9 mouse cellular contexts compared by ENCODE assay signal in genomic region chr15:84720291-84721204, GRCm38 (mm10). TPM values are rescaled to one million over a fixed set of nuclear protein-coding genes. Genes with fewer than 3 reads are reported as not detected.
DNase-seq lines count a peak whose midpoint lies in the region; ATAC-seq and TF ChIP-seq lines count a peak whose summit lies in the region.
"Had no signal": no experiment of that assay in that cellular context is flagged by ENCODE, and none has a peak within 500 bp of the region (broad histone marks: within the 10 kb centered on the region; RNA-seq: fewer than 3 reads in every experiment).

No protein-coding gene starts in this region.

- peak overlapping the region; percentile 2 for H3K27ac ChIP-seq in heart, adult 2 months
- H3K27ac ChIP-seq in hindbrain, embryonic 10.5 days = peak overlapping the region; percentile 73
- H3K27ac ChIP-seq in liver, embryonic 15.5 days (replicated peaks) = no peak overlapping the region
- H3K27ac ChIP-seq in stomach, embryonic 15.5 days = no peak overlapping the region; the same call in 1 of the 2 replicates

- no peak for ATAC-seq in liver, embryonic 15.5 days (ENCODE audit: insufficient read depth)
- no peak for ATAC-seq in stomach, embryonic 15.5 days (ENCODE audit: insufficient read depth, low FRiP score, low read depth)

- WGBS in heart, adult 2 months = 12% methylated on average over 33 of the region's 33 CpGs
- WGBS in hindbrain, embryonic 10.5 days = 3% methylated on average over 33 of the region's 33 CpGs
- 6% methylated on average over 33 of the region's 33 CpGs for WGBS in liver, embryonic 15.5 days (ENCODE audit: insufficient replicate concordance)
- WGBS in stomach, embryonic 15.5 days = 7% methylated on average over 33 of the region's 33 CpGs

- H3K36me3 ChIP-seq in heart, adult 2 months (ENCODE audit: control insufficient read depth, insufficient read depth, low read length) = no peaks in the 10 kb centered on the region
- H3K36me3 ChIP-seq in hindbrain, embryonic 10.5 days = no peaks in the 10 kb centered on the region
- H3K36me3 ChIP-seq in liver, embryonic 15.5 days (replicated peaks) = no peaks in the 10 kb centered on the region
- no peaks in the 10 kb centered on the region for H3K36me3 ChIP-seq in stomach, embryonic 15.5 days

- H3K9me3 ChIP-seq in hindbrain, embryonic 10.5 days = no peaks in the 10 kb centered on the region
- no peaks in the 10 kb centered on the region for H3K9me3 ChIP-seq in liver, embryonic 15.5 days (replicated peaks)
- no peaks in the 10 kb centered on the region for H3K9me3 ChIP-seq in stomach, embryonic 15.5 days

- TF ChIP-seq EP300 in heart, adult 2 months (IDR thresholded peaks at IDR 0.05; ENCODE audit: insufficient read depth, low read depth, low read length) = no peak

- peak; percentile 40 to 47 for DNase-seq in heart, adult 2 months
- no peak for DNase-seq in heart, adult 9 months (ENCODE audit: low spot score in 2 of 2)
- DNase-seq in embryo, embryonic 10.5 days (ENCODE audit: low spot score) = peak; percentile 61
- DNase-seq in hindbrain, embryonic 10.5 days (ENCODE audit: low spot score) = peak; percentile 51
- no peak for DNase-seq in right cerebral cortex, adult 18-20 months
- DNase-seq in right cerebral cortex, postnatal 10 days (ENCODE audit: low spot score in 2 of 2) = no peak

- H3K4me2 ChIP-seq in liver, embryonic 15.5 days = peak overlapping the region; percentile 62
- peak overlapping the region; percentile 94 for H3K4me2 ChIP-seq in stomach, embryonic 15.5 days

- intact Hi-C loops in heart, adult 2 months (cut with DNase I) = no loop called here

- no peaks in the 10 kb centered on the region for H3K27me3 ChIP-seq in heart, adult 2 months (ENCODE audit: control insufficient read depth, insufficient read depth, low read length)
- peaks cover 43% of the 10 kb centered on the region for H3K27me3 ChIP-seq in hindbrain, embryonic 10.5 days (ENCODE audit: insufficient read depth, poor library complexity, severe bottlenecking)
- peaks cover 31% of the 10 kb centered on the region for H3K27me3 ChIP-seq in liver, embryonic 15.5 days
- no peaks in the 10 kb centered on the region for H3K27me3 ChIP-seq in stomach, embryonic 15.5 days (replicated peaks)

- H3K79me2 ChIP-seq in heart, adult 2 months (replicated peaks; ENCODE audit: control insufficient read depth, insufficient read depth, low read length) = no peaks in the 10 kb centered on the region

- H3K9ac ChIP-seq in heart, adult 2 months (ENCODE audit: low read depth, low read length) = peak overlapping the region; percentile 61
- H3K9ac ChIP-seq in liver, embryonic 15.5 days = no peak overlapping the region
- no peak overlapping the region; the same call in 1 of the 2 replicates for H3K9ac ChIP-seq in stomach, embryonic 15.5 days

- no peak for TF ChIP-seq CTCF in heart, adult 2 months (IDR thresholded peaks at IDR 0.05)

- H3K4me3 ChIP-seq in heart, adult 2 months = peak overlapping the region; percentile 55
- peak overlapping the region; percentile 47 for H3K4me3 ChIP-seq in hindbrain, embryonic 10.5 days
- peak overlapping the region; percentile 34 for H3K4me3 ChIP-seq in liver, embryonic 15.5 days (replicated peaks)
- H3K4me3 ChIP-seq in stomach, embryonic 15.5 days (replicated peaks) = peak overlapping the region; percentile 47

- no peak for TF ChIP-seq POLR2A in heart, adult 2 months (IDR thresholded peaks at IDR 0.05; ENCODE audit: insufficient read depth, low read depth, low read length)

- no peaks in the 10 kb centered on the region for H3K4me1 ChIP-seq in heart, adult 2 months (ENCODE audit: control insufficient read depth, insufficient read depth, low read length)
- H3K4me1 ChIP-seq in hindbrain, embryonic 10.5 days (replicated peaks) = peaks cover 26% of the 10 kb centered on the region
- no peaks in the 10 kb centered on the region for H3K4me1 ChIP-seq in liver, embryonic 15.5 days (replicated peaks)
- H3K4me1 ChIP-seq in stomach, embryonic 15.5 days = peaks cover 13% of the 10 kb centered on the region; the same call in 1 of the 2 replicates

RNA-seq across cellular contexts. Expression of gene Arhgap8, which starts 0.7 kb away (rescaled TPM):
- total RNA-seq in heart, adult 2 months (2021) = 1 to 10 TPM in 1 of 2 experiments, under 1 TPM in 1; 0.70 to 1.5 TPM
- 1.7 and 1.9 TPM in 2 replicates for polyA plus RNA-seq in heart, adult 2 months (2012; rRNA removed)
- polyA plus RNA-seq in hindbrain, embryonic 10.5 days (2016; fragmentation: Nextera tagmentation; extraction: Ambion mirVana) = 3.5 and 3.8 TPM in 2 replicates
- 0.40 and 0.43 TPM in 2 replicates for polyA plus RNA-seq in liver, embryonic 15.5 days (2015; fragmentation: Nextera tagmentation; extraction: Ambion mirVana)
- polyA plus RNA-seq in stomach, embryonic 15.5 days (2015; fragmentation: Nextera tagmentation; extraction: Ambion mirVana) = 10.3 and 11.4 TPM in 2 replicates
- total RNA-seq: MEL had no signal

RNA-seq across cellular contexts. Expression of gene Prr5, which starts 51.1 kb away (rescaled TPM):
- total RNA-seq in heart, adult 2 months (2021) = 1 to 10 TPM; 2.8 to 4.9 TPM
- polyA plus RNA-seq in heart, adult 2 months (2012; rRNA removed) = 5.9 and 8.1 TPM in 2 replicates
- 17.9 and 20.4 TPM in 2 replicates for polyA plus RNA-seq in hindbrain, embryonic 10.5 days (2016; fragmentation: Nextera tagmentation; extraction: Ambion mirVana)
- polyA plus RNA-seq in liver, embryonic 15.5 days (2015; fragmentation: Nextera tagmentation; extraction: Ambion mirVana) = 5.1 and 6.2 TPM in 2 replicates
- polyA plus RNA-seq in stomach, embryonic 15.5 days (2015; fragmentation: Nextera tagmentation; extraction: Ambion mirVana) = 40.1 and 42.1 TPM in 2 replicates
- total RNA-seq: MEL had no signal

Comparison
In these comparisons a context has a peak if more than half of its experiments do, and no peak if none do; other contexts are left out.
1. DNase-seq: peak in heart, adult 2 months (2 of 2), embryo, embryonic 10.5 days (single experiment) and hindbrain, embryonic 10.5 days (single experiment); none in heart, adult 9 months (0 of 2), right cerebral cortex, adult 18-20 months (single experiment) and right cerebral cortex, postnatal 10 days (0 of 2).
2. H3K27ac ChIP-seq: peak in heart, adult 2 months (single experiment) and hindbrain, embryonic 10.5 days (single experiment); none in liver, embryonic 15.5 days (single experiment) and stomach, embryonic 15.5 days (single experiment).
3. Peak in every context shown above with its lines, with median percentiles within 50 percentile points of each other: H3K4me3 ChIP-seq.